10 mouse cellular contexts compared by ENCODE assay signal in the genomic region with DNA sequence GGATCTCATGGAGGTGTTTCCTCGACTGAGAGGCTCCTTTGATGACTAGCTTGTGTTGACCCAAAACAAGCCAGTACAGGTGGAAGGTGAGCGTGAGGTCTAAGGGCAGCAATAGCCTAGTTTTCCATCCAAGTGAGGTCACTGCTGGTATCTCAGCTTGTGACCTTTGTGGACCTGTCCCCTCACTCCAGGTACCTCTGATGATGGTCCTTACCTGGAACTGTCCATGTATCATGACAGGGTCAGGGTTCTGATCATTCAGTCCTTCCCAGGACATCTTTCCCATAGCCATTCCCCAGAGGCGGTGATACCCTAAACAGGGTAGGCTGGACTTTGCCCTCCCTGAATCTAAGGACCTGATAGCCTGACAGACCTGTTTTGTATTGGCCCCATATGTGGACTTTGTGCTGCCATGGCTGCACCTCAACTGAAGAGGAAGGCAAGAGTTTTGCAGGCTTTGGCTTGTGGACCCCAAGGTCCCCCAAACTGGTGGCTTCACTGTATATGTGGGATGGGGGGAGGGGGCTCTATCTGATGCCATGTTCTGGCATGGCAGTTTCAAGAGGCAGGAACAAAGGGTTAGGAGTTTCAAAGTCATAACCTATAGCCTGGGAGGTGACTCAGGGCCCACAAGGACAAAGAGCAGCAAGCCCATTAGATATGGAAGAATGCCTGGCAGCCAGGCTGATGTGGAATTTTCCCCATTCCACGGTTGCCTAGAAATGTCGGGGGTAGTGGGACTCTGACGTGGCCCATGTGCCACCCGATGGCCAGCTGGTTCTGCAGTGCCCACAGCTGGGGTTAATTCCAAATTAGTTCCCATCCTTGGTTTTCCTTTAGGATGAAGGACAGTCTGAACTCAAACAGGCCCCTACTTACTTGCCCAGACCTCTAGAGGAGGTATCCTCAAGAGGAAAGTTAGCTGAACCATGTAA. TPM values are rescaled to one million over a fixed set of nuclear protein-coding genes. Genes with fewer than 3 reads are reported as not detected.
DNase-seq lines count a peak whose midpoint lies in the region; ATAC-seq and TF ChIP-seq lines count a peak whose summit lies in the region.
"Had no signal": no experiment of that assay in that cellular context is flagged by ENCODE, and none has a peak within 500 bp of the region (broad histone marks: within the 10 kb centered on the region; RNA-seq: fewer than 3 reads in every experiment).

No protein-coding gene starts in this region.

- H3K27ac ChIP-seq in gastrocnemius, adult 2 months, result peak overlapping the region; percentile 31
- H3K27ac ChIP-seq in intestine, postnatal 0 days (ENCODE audit: low read depth, low read length), result peak overlapping the region; percentile 96
- H3K27ac ChIP-seq in midbrain, embryonic 12.5 days (replicated peaks), result no peak overlapping the region

- H3K4me1 ChIP-seq in intestine, postnatal 0 days (replicated peaks; ENCODE audit: control insufficient read depth, insufficient read depth, low read length), result no peaks in the 10 kb centered on the region; the same call in 1 of the 2 replicates
- peaks cover 9% of the 10 kb centered on the region; the same call in 1 of the 2 replicates for H3K4me1 ChIP-seq in midbrain, embryonic 12.5 days

- H3K36me3 ChIP-seq in intestine, postnatal 0 days (ENCODE audit: control insufficient read depth, insufficient read depth), result peaks cover 28% of the 10 kb centered on the region
- peaks cover 38% of the 10 kb centered on the region for H3K36me3 ChIP-seq in midbrain, embryonic 12.5 days

- TF ChIP-seq CTCF in gastrocnemius, adult 2 months (IDR thresholded peaks at IDR 0.05), result no peak
- no peak for TF ChIP-seq CTCF in intestine, postnatal 0 days (IDR thresholded peaks at IDR 0.05; ENCODE audit: low read depth)

- no peaks in the 10 kb centered on the region for H3K9me3 ChIP-seq in intestine, postnatal 0 days (ENCODE audit: control insufficient read depth)
- no peaks in the 10 kb centered on the region for H3K9me3 ChIP-seq in midbrain, embryonic 12.5 days

- intact Hi-C loops in gastrocnemius, adult 2 months (cut with DNase I), result no loop called here

- ATAC-seq in intestine, postnatal 0 days, result peak; percentile 76
- ATAC-seq in midbrain, embryonic 12.5 days (ENCODE audit: low FRiP score, low read depth), result no peak

- peak overlapping the region; percentile 40; the same call in 1 of the 2 replicates for H3K9ac ChIP-seq in intestine, postnatal 0 days (ENCODE audit: low read depth, low read length)
- 0 out of 2 replicates have a peak overlapping the region, but pooled peaks have one; percentile 56 for H3K9ac ChIP-seq in midbrain, embryonic 12.5 days (replicated peaks)

- H3K4me3 ChIP-seq in gastrocnemius, adult 2 months, result no peak overlapping the region
- H3K4me3 ChIP-seq in intestine, postnatal 0 days (ENCODE audit: low read depth, low read length), result peak overlapping the region; percentile 58
- H3K4me3 ChIP-seq in midbrain, embryonic 12.5 days, result no peak overlapping the region

- no peak for DNase-seq in gastrocnemius, adult 2 months
- no peak for DNase-seq in gastrocnemius, adult 8-10 months (ENCODE audit: low spot score in 2 of 2)
- peak; percentile 24 for DNase-seq in R1 (ENCODE audit: low read depth, low spot score)
- no peak for DNase-seq in frontal cortex, postnatal 14 days (ENCODE audit: low spot score in 2 of 2)
- no peak for DNase-seq in MN1 (ENCODE audit: low spot score)
- no peak for DNase-seq in thymus, postnatal 0 days (ENCODE audit: low spot score)

- H3K27me3 ChIP-seq in intestine, postnatal 0 days (replicated peaks; ENCODE audit: control insufficient read depth, insufficient read depth, low read length), result no peaks in the 10 kb centered on the region
- H3K27me3 ChIP-seq in midbrain, embryonic 12.5 days, result peaks cover 34% of the 10 kb centered on the region
- H3K27me3 ChIP-seq: CH12.LX had no signal

- whole genome bisulfite sequencing in intestine, postnatal 0 days, result 33% methylated on average over 7 of the region's 7 CpGs
- WGBS in midbrain, embryonic 12.5 days, result 62% methylated on average over 7 of the region's 7 CpGs

- peak overlapping the region; percentile 73 for H3K4me2 ChIP-seq in intestine, postnatal 0 days (replicated peaks; ENCODE audit: low read depth)
- H3K4me2 ChIP-seq in midbrain, embryonic 12.5 days (replicated peaks), result no peak overlapping the region

RNA-seq across cellular contexts. Expression of gene Gal3st1, which starts 0.9 kb away (rescaled TPM):
- total RNA-seq in gastrocnemius, adult 2 months (2021), result under 1 TPM in 1 of 2 experiments, not detected in 1; 0.20 TPM
- total RNA-seq in gastrocnemius, adult 8-10 months (2022), result under 1 TPM in 2 of 4 experiments, not detected in 2; 0.24 to 0.31 TPM
- 30.4 and 30.6 TPM in 2 replicates for polyA plus RNA-seq in intestine, postnatal 0 days (2015; fragmentation: Nextera tagmentation; extraction: Ambion mirVana)
- polyA plus RNA-seq in midbrain, embryonic 12.5 days (2016; fragmentation: Nextera tagmentation; extraction: Ambion mirVana), result 0.65 and 0.80 TPM in 2 replicates
- polyA plus RNA-seq in thymus, postnatal 0 days (2015; fragmentation: Nextera tagmentation; extraction: Ambion mirVana), result 0.17 and 0.39 TPM in 2 replicates

RNA-seq across cellular contexts. Expression of gene 4930556J24Rik, which starts 6.0 kb away (rescaled TPM):
- total RNA-seq in gastrocnemius, adult 2 months (2021), result not detected
- total RNA-seq in gastrocnemius, adult 8-10 months (2022), result not detected
- polyA plus RNA-seq in intestine, postnatal 0 days (2015; fragmentation: Nextera tagmentation; extraction: Ambion mirVana), result 0.13 and 0.16 TPM in 2 replicates
- polyA plus RNA-seq in midbrain, embryonic 12.5 days (2016; fragmentation: Nextera tagmentation; extraction: Ambion mirVana), result 0.20 and 0.26 TPM in 2 replicates
- 0.10 TPM in 1 of 2 replicates, not detected in the other for polyA plus RNA-seq in thymus, postnatal 0 days (2015; fragmentation: Nextera tagmentation; extraction: Ambion mirVana)
- total RNA-seq: gastrocnemius, postnatal 4 days had no signal

RNA-seq across cellular contexts. Expression of gene Pes1, which starts 18.8 kb away (rescaled TPM):
- 10 to 100 TPM; 32.8 to 33.7 TPM for total RNA-seq in gastrocnemius, adult 2 months (2021)
- total RNA-seq in gastrocnemius, adult 8-10 months (2022), result 10 to 100 TPM; 25.1 to 33.5 (median 29.8) TPM
- 27.6 and 31.8 TPM in 2 replicates for polyA plus RNA-seq in intestine, postnatal 0 days (2015; fragmentation: Nextera tagmentation; extraction: Ambion mirVana)
- 71.2 and 75.3 TPM in 2 replicates for polyA plus RNA-seq in midbrain, embryonic 12.5 days (2016; fragmentation: Nextera tagmentation; extraction: Ambion mirVana)
- 54.9 and 66.4 TPM in 2 replicates for polyA plus RNA-seq in thymus, postnatal 0 days (2015; fragmentation: Nextera tagmentation; extraction: Ambion mirVana)

RNA-seq across cellular contexts. Expression of gene Sec14l4, which starts 48.7 kb away (rescaled TPM):
- total RNA-seq in gastrocnemius, adult 2 months (2021), result not detected
- not detected for total RNA-seq in gastrocnemius, adult 8-10 months (2022)
- 0.05 and 0.13 TPM in 2 replicates for polyA plus RNA-seq in intestine, postnatal 0 days (2015; fragmentation: Nextera tagmentation; extraction: Ambion mirVana)
- not detected in 2 replicates for polyA plus RNA-seq in midbrain, embryonic 12.5 days (2016; fragmentation: Nextera tagmentation; extraction: Ambion mirVana)
- polyA plus RNA-seq in thymus, postnatal 0 days (2015; fragmentation: Nextera tagmentation; extraction: Ambion mirVana), result 0.08 and 0.27 TPM in 2 replicates

RNA-seq across cellular contexts. Expression of gene Tcn2, which starts 50.6 kb away (rescaled TPM):
- total RNA-seq in gastrocnemius, adult 2 months (2021), result 10 to 100 TPM; 11.9 to 18.2 TPM
- 10 to 100 TPM; 11.6 to 17.3 (median 13.2) TPM for total RNA-seq in gastrocnemius, adult 8-10 months (2022)
- polyA plus RNA-seq in intestine, postnatal 0 days (2015; fragmentation: Nextera tagmentation; extraction: Ambion mirVana), result 283 and 305 TPM in 2 replicates
- 23.2 and 27.0 TPM in 2 replicates for polyA plus RNA-seq in midbrain, embryonic 12.5 days (2016; fragmentation: Nextera tagmentation; extraction: Ambion mirVana)
- polyA plus RNA-seq in thymus, postnatal 0 days (2015; fragmentation: Nextera tagmentation; extraction: Ambion mirVana), result 25.5 and 27.1 TPM in 2 replicates

Comparison
In these comparisons a context has a peak if more than half of its experiments do, and no peak if none do; other contexts are left out.
1. RNA of gene Gal3st1, which starts 0.9 kb away (polyA plus RNA-seq): 30.4 to 30.6 TPM in intestine, postnatal 0 days; 0.65 to 0.80 TPM in midbrain, embryonic 12.5 days and 0.17 to 0.39 TPM in thymus, postnatal 0 days; every median in the first group is over 10 times any median in the second.